Mouse (Mus musculus): ENCODE data around the gene Ift52. TPM values are rescaled to one million over a fixed set of nuclear protein-coding genes. Genes with fewer than 3 reads are reported as not detected.
A peak's percentile ranks its signal among the peaks of the same experiment; 100 is the strongest.

Gene Ift52
- polyA plus RNA-seq (2015; fragmentation: Nextera tagmentation; extraction: Ambion mirVana): 43.2 and 45.5 TPM in 2 replicates

GRCm38 (mm10) chr2:163016916-163017743 is at the start of gene Ift52:
Gene Ift52 (plus strand): TSS chr2:163017354.
- peaks cover 5% of the 10 kb centered on the region; the same call in 1 of the 2 replicates for H3K4me1 ChIP-seq
- peak within 1 kb of the TSS; percentile 77 for H3K27ac ChIP-seq
- ATAC-seq (ENCODE audit: insufficient read depth, low FRiP score, low read depth): peak; percentile 92
- H3K4me2 ChIP-seq: peak within 1 kb of the TSS; percentile 47
- WGBS: under 1% methylated on average over 57 of the region's 57 CpGs
- H3K9ac ChIP-seq: peak within 1 kb of the TSS; percentile 48
- no peaks in the 10 kb centered on the region for H3K9me3 ChIP-seq
- no peaks in the 10 kb centered on the region for H3K36me3 ChIP-seq
- peak within 1 kb of the TSS; percentile 62 for H3K4me3 ChIP-seq (replicated peaks)
- H3K27me3 ChIP-seq (replicated peaks): no peaks in the 10 kb centered on the region

- no peaks in the 10 kb centered on the region for H3K36me3 ChIP-seq
- no peaks in the 10 kb centered on the region for H3K27me3 ChIP-seq (replicated peaks)
- WGBS: 9% methylated on average over 5 of the region's 5 CpGs
- peaks cover under 1% of the 10 kb centered on the region for H3K4me1 ChIP-seq
- H3K4me2 ChIP-seq: no peak overlapping the region
- no peaks in the 10 kb centered on the region for H3K9me3 ChIP-seq
- ATAC-seq (ENCODE audit: insufficient read depth, low FRiP score, low read depth): no peak
- no peak overlapping the region for H3K9ac ChIP-seq
- H3K4me3 ChIP-seq (replicated peaks): no peak overlapping the region
- no peak overlapping the region for H3K27ac ChIP-seq
Measured at GRCm38 (mm10) chr2:162968357-162968756, 48.8 kb upstream of the Ift52 start.

DNA sequence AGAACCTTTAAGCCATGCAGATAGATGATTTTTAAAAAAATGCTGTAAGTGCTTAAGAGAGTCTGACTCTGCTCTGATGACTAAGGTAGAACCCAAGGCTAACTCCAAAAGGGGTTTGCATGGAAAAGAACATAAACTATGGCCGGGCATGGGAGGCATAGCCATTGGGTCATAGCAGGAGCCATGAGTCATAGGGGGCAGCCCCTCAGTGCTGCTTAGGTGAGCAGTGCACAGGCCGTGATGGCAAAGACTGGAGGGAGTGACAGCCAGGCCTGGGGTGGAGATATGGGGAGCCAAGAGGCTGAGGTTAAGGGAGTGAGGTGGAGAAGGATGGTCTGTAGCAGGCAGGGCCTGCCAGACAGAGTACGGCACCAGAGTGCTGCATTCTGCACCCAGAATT is 48.1 kb upstream of the Ift52 start:
- H3K36me3 ChIP-seq: no peaks in the 10 kb centered on the region
- peaks cover 7% of the 10 kb centered on the region for H3K4me1 ChIP-seq
- H3K27ac ChIP-seq: no peak overlapping the region
- no peak overlapping the region for H3K4me2 ChIP-seq
- no peak for ATAC-seq (ENCODE audit: insufficient read depth, low FRiP score, low read depth)
- H3K4me3 ChIP-seq (replicated peaks): no peak overlapping the region
- no peak overlapping the region for H3K9ac ChIP-seq
- H3K27me3 ChIP-seq (replicated peaks): no peaks in the 10 kb centered on the region
- no peaks in the 10 kb centered on the region for H3K9me3 ChIP-seq
- WGBS: 76% methylated on average over 3 of the region's 3 CpGs

GRCm38 (mm10) chr2:162970896-162971295 is 46.3 kb upstream of the Ift52 start:
- Histone ChIP-seq H3K27ac (no peak overlapping the region), H3K9ac (no peak overlapping the region), H3K27me3 (replicated peaks) (no peaks in the 10 kb centered on the region), H3K4me3 (replicated peaks) (no peak overlapping the region), H3K4me2 (no peak overlapping the region), H3K4me1 (peaks cover 7% of the 10 kb centered on the region), H3K9me3 (no peaks in the 10 kb centered on the region), H3K36me3 (no peaks in the 10 kb centered on the region)
- no peak for ATAC-seq (ENCODE audit: insufficient read depth, low FRiP score, low read depth)
- WGBS: 82% methylated on average over 6 of the region's 6 CpGs

DNA sequence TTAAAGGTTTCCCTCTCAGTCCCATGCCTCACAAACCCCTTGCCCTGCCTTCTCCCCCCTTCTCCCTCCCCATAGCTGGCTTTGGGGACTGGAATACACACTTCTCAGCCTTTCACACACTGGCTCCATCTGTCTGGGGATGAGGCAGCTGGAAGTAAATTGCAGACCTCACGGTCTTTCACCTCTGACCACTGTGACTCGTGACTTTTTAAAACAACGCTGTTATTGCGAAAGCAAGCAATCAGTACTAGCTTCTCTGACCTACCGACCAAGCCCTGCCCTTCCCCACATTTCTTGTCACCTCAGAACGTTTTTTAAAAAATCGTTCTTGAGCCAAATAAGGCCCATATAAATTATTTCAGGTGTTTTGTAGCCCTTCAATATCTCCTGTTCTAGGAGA is 44.4 kb upstream of the Ift52 start:
- ATAC-seq (ENCODE audit: insufficient read depth, low FRiP score, low read depth): no peak
- 36% methylated on average over 7 of the region's 7 CpGs for WGBS
- Histone ChIP-seq H3K4me1 (peaks cover 7% of the 10 kb centered on the region), H3K27me3 (replicated peaks) (no peaks in the 10 kb centered on the region), H3K9ac (no peak overlapping the region), H3K4me2 (no peak overlapping the region), H3K27ac (no peak overlapping the region), H3K36me3 (no peaks in the 10 kb centered on the region), H3K9me3 (no peaks in the 10 kb centered on the region), H3K4me3 (replicated peaks) (no peak overlapping the region)

- WGBS: 57% methylated on average over 5 of the region's 5 CpGs
- no peak for ATAC-seq (ENCODE audit: insufficient read depth, low FRiP score, low read depth)
- no peak overlapping the region for H3K9ac ChIP-seq
- no peak overlapping the region for H3K27ac ChIP-seq
- peaks cover 7% of the 10 kb centered on the region for H3K4me1 ChIP-seq
- no peaks in the 10 kb centered on the region for H3K36me3 ChIP-seq
- H3K9me3 ChIP-seq: no peaks in the 10 kb centered on the region
- H3K4me2 ChIP-seq: no peak overlapping the region
- no peaks in the 10 kb centered on the region for H3K27me3 ChIP-seq (replicated peaks)
- H3K4me3 ChIP-seq (replicated peaks): no peak overlapping the region
Measured at GRCm38 (mm10) chr2:162973206-162973605, 43.9 kb upstream of the Ift52 start.

DNA sequence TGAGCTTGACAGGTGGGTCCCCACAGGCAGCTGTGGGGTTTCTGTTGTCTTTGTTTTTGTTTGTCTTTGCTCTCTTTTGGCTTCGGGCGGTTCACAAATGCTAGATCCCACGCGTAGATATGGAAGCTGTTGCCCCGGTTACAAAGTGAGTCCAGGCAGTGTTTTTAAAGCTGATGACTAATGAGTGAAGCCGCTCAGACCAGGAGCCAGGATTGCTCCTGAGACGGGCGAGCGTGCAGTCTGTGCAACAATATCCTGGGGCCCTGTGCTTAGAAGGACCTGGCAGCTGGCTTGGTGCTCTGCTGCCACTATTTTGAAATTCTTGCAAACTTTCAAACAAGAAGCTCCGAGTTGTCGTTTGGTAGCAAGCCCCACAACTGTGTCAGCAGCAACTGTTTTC is 43.5 kb upstream of the Ift52 start:
- 13% methylated on average over 11 of the region's 11 CpGs for WGBS
- Histone ChIP-seq H3K36me3 (no peaks in the 10 kb centered on the region), H3K9me3 (no peaks in the 10 kb centered on the region), H3K27ac (no peak overlapping the region), H3K27me3 (replicated peaks) (no peaks in the 10 kb centered on the region), H3K4me2 (no peak overlapping the region), H3K9ac (no peak overlapping the region), H3K4me3 (replicated peaks) (no peak overlapping the region), H3K4me1 (peaks cover 7% of the 10 kb centered on the region)
- ATAC-seq (ENCODE audit: insufficient read depth, low FRiP score, low read depth): 0 out of 2 replicates have a peak, but pooled peaks have one; percentile 19

GRCm38 (mm10) chr2:162975157-162975775 is 41.9 kb upstream of the Ift52 start:
- Histone ChIP-seq H3K27ac (no peak overlapping the region), H3K9ac (no peak overlapping the region), H3K9me3 (no peaks in the 10 kb centered on the region), H3K36me3 (no peaks in the 10 kb centered on the region), H3K4me1 (peaks cover 7% of the 10 kb centered on the region), H3K4me2 (no peak overlapping the region), H3K4me3 (replicated peaks) (no peak overlapping the region), H3K27me3 (replicated peaks) (no peaks in the 10 kb centered on the region)
- no peak for ATAC-seq (ENCODE audit: insufficient read depth, low FRiP score, low read depth)
- 76% methylated on average over 11 of the region's 11 CpGs for WGBS

- Histone ChIP-seq H3K27me3 (replicated peaks) (no peaks in the 10 kb centered on the region), H3K9ac (no peak overlapping the region), H3K4me1 (peaks cover 7% of the 10 kb centered on the region), H3K36me3 (no peaks in the 10 kb centered on the region), H3K4me2 (no peak overlapping the region), H3K4me3 (replicated peaks) (no peak overlapping the region), H3K9me3 (no peaks in the 10 kb centered on the region), H3K27ac (no peak overlapping the region)
- ATAC-seq (ENCODE audit: insufficient read depth, low FRiP score, low read depth): no peak
- 60% methylated on average over 4 of the region's 4 CpGs for WGBS
Measured at GRCm38 (mm10) chr2:162976001-162976400, 41.2 kb upstream of the Ift52 start.

- Histone ChIP-seq H3K27ac (no peak overlapping the region), H3K4me3 (replicated peaks) (no peak overlapping the region), H3K27me3 (replicated peaks) (no peaks in the 10 kb centered on the region), H3K9me3 (no peaks in the 10 kb centered on the region), H3K4me1 (0 out of 2 replicates have a peak, but pooled peaks cover 3% of the 10 kb centered on the region), H3K36me3 (no peaks in the 10 kb centered on the region), H3K4me2 (no peak overlapping the region), H3K9ac (no peak overlapping the region)
- ATAC-seq (ENCODE audit: insufficient read depth, low FRiP score, low read depth): no peak
- 84% methylated on average over 6 of the region's 6 CpGs for WGBS
Measured at GRCm38 (mm10) chr2:162984381-162984780, 32.8 kb upstream of the Ift52 start.

DNA sequence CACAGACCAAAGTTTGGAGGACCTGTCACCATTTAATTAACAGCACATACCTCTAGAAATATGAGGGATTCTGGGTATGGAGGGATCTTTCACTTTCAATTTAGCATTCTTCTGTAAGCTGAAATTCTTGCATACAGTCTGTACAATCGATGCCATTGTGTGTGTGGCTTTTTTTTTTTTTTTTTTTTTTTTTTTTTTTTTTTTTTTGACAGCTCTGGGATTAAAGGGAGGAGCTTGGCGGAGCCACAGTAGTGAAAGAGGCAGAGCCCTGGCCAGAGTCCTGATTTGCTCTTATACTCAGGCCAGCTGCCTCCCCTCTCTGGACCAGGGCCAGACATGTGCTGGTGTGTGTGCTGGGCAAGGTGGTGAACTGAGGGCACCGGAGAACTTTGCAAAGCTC is 31.2 kb upstream of the Ift52 start:
- WGBS: 54% methylated on average over 3 of the region's 3 CpGs
- Histone ChIP-seq H3K36me3 (no peaks in the 10 kb centered on the region), H3K27me3 (replicated peaks) (no peaks in the 10 kb centered on the region), H3K4me3 (replicated peaks) (no peak overlapping the region), H3K27ac (no peak overlapping the region), H3K4me1 (0 out of 2 replicates have a peak, but pooled peaks cover 3% of the 10 kb centered on the region), H3K4me2 (no peak overlapping the region), H3K9me3 (no peaks in the 10 kb centered on the region), H3K9ac (no peak overlapping the region)
- ATAC-seq (ENCODE audit: insufficient read depth, low FRiP score, low read depth): peak; percentile 70; the same call in 1 of the 2 replicates

DNA sequence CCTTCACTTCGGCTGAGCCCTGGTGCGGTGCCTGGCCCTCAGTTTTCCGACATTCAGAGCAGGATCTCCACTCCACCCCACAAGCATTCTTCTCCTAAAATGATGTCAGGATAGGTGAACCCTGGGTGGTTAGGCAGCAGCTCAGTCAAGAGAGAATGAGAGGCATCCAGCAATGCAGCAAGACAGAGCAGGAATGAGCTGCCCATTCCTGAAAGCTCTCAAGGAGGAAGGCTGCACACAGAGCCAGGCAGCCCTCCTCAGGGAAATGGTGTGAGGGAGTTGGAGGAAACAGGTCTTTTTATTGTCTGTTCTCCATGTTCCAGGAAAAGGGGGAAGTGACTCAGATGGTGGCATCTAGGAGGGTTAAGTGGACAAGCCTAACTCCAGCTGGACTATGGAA is 30.4 kb upstream of the Ift52 start:
- peak; percentile 12; the same call in 1 of the 2 replicates for ATAC-seq (ENCODE audit: insufficient read depth, low FRiP score, low read depth)
- no peak overlapping the region for H3K27ac ChIP-seq

More for the DNA sequence above, 30.4 kb upstream of the Ift52 start:
- Histone ChIP-seq H3K27me3 (replicated peaks) (no peaks in the 10 kb centered on the region), H3K4me3 (replicated peaks) (no peak overlapping the region), H3K4me2 (no peak overlapping the region), H3K9ac (no peak overlapping the region), H3K9me3 (no peaks in the 10 kb centered on the region), H3K4me1 (0 out of 2 replicates have a peak, but pooled peaks cover 3% of the 10 kb centered on the region), H3K36me3 (no peaks in the 10 kb centered on the region)
- 61% methylated on average over 3 of the region's 3 CpGs for WGBS

Data from stomach, embryonic 15.5 days (tissue).